Mouse (Mus musculus) hindbrain, postnatal 0 days (tissue): ENCODE measurements around the gene Gm20388. TPM values are rescaled to one million over a fixed set of nuclear protein-coding genes. Genes with fewer than 3 reads are reported as not detected.

Experiments
- ATAC-seq: fragments of 200-750 bp; cut with Nextera tagmentation; 2 replicates; pipeline ENCODE4 v1.8.0; 2017; ENCODE audit warnings: mild to moderate bottlenecking, moderate TSS enrichment, moderate library complexity
- DNase-seq: peaks from one replicate; pipeline ENCODE4 v3.0.0-alpha.2; 2015; ENCODE audit warnings: low spot score
- H3K27ac ChIP-seq: fragments of 300-500 bp; sonication (generic); 2 replicates; pipeline ENCODE4 v1.5.1; 2014; ENCODE audit warnings: mild to moderate bottlenecking
- H3K27me3 ChIP-seq: fragments of 300-500 bp; sonication (generic); 2 replicates; pipeline ENCODE4 v1.6.1; 2014; ENCODE audit warnings: low read length, mixed read lengths; ENCODE audit not compliant: insufficient read depth
- H3K36me3 ChIP-seq: fragments of 300-500 bp; sonication (generic); 2 replicates; pipeline ENCODE4 v1.6.1; 2014; ENCODE audit warnings: low read length, mixed read lengths; ENCODE audit not compliant: insufficient read depth
- H3K4me1 ChIP-seq: fragments of 300-500 bp; sonication (generic); 2 replicates; pipeline ENCODE4 v1.6.1; 2014; ENCODE audit warnings: antibody characterized with exemption, low read length, mixed read lengths; ENCODE audit not compliant: insufficient read depth
- H3K4me2 ChIP-seq: fragments of 300-500 bp; sonication (generic); 2 replicates; pipeline ENCODE4 v1.6.1; 2014; ENCODE audit warnings: low read depth, mild to moderate bottlenecking, low read length, moderate library complexity, mixed read lengths
- H3K4me3 ChIP-seq: fragments of 300-500 bp; sonication (generic); 2 replicates; pipeline ENCODE4 v1.5.1; 2014; ENCODE audit warnings: low read length
- H3K9ac ChIP-seq: fragments of 300-500 bp; sonication (generic); replicated peaks from 2 replicates; pipeline ENCODE4 v1.6.1; 2014; ENCODE audit warnings: mild to moderate bottlenecking, low read length, moderate library complexity, mixed read lengths
- H3K9me3 ChIP-seq: fragments of 300-500 bp; sonication (generic); 2 replicates; pipeline ENCODE4 v1.6.1; 2016; ENCODE audit warnings: low read length, mixed read lengths
- CTCF ChIP-seq: IDR thresholded peaks from 2 replicates; pipeline ENCODE4 v1.5.1; 2016; ENCODE audit warnings: antibody characterized with exemption, control low read depth, low read depth
- WGBS: fragments of 180-500 bp; shearing (Covaris S2); extraction: QIAGEN DNeasy Blood & Tissue Kit; methylation state at CpG from one replicate; pipeline ENCODE4 v1.1.7; 2014; 5-methylcytosine and 5-hydroxymethylcytosine counted together
- polyA plus RNA-seq: library from polyadenylated mRNA; unstranded; fragments of >200 nt; fragmentation: Nextera tagmentation; extraction: Ambion mirVana; gene quantifications from 2 replicates; pipeline ENCODE4 v1.2.1, GENCODE M21; 2015
- total RNA-seq: library from RNA; depleted of rRNA; stranded (reverse); fragments of >200 nt; gene quantifications from 2 replicates; pipeline ENCODE4 v1.2.3, GENCODE M21; 2014

Gene Gm20388
- total and polyA plus RNA-seq, 2 experiments from 2014 or later = 71.3 TPM; not detected in 1

GRCm38 (mm10) chr8:121678696-121679095, 1768.1 kb downstream of the Gm20388 start:
- Histone ChIP-seq H3K9ac (no peak overlapping the region), H3K36me3 (no peaks in the 10 kb centered on the region), H3K9me3 (no peaks in the 10 kb centered on the region), H3K27ac (no peak overlapping the region), H3K27me3 (no peaks in the 10 kb centered on the region), H3K4me3 (no peak overlapping the region), H3K4me2 (no peak overlapping the region), H3K4me1 (no peaks in the 10 kb centered on the region)
- DNase-seq = no peak
- WGBS = 67% methylated on average over 5 of the region's 5 CpGs
- no peak for TF ChIP-seq CTCF
- ATAC-seq = no peak

GRCm38 (mm10) chr8:121680896-121681295, 1770.3 kb downstream of the Gm20388 start:
- no peak for TF ChIP-seq CTCF
- no peak overlapping the region for H3K27ac ChIP-seq
- no peaks in the 10 kb centered on the region for H3K9me3 ChIP-seq
- 72% methylated on average over 4 of the region's 4 CpGs for whole genome bisulfite sequencing
- H3K4me1 ChIP-seq = no peaks in the 10 kb centered on the region
- no peaks in the 10 kb centered on the region for H3K36me3 ChIP-seq
- ATAC-seq = no peak
- H3K27me3 ChIP-seq = no peaks in the 10 kb centered on the region
- no peak overlapping the region for H3K4me2 ChIP-seq
- H3K9ac ChIP-seq = no peak overlapping the region
- H3K4me3 ChIP-seq = no peak overlapping the region
- no peak for DNase-seq

- no peaks in the 10 kb centered on the region for H3K27me3 ChIP-seq
- no peaks in the 10 kb centered on the region for H3K4me1 ChIP-seq
- DNase-seq (peak; percentile 5), ATAC-seq (0 out of 2 replicates have a peak, but pooled peaks have one; percentile 24)
- H3K27ac ChIP-seq = no peak overlapping the region
- H3K36me3 ChIP-seq = no peaks in the 10 kb centered on the region
- no peak overlapping the region for H3K4me3 ChIP-seq
- no peak overlapping the region for H3K4me2 ChIP-seq
- H3K9ac ChIP-seq = no peak overlapping the region
- TF ChIP-seq CTCF = no peak
- no peaks in the 10 kb centered on the region for H3K9me3 ChIP-seq
- WGBS = 43% methylated on average over 10 of the region's 10 CpGs
Measured at GRCm38 (mm10) chr8:121681457-121681856, 1770.8 kb downstream of the Gm20388 start.

- Histone ChIP-seq H3K4me2 (no peak overlapping the region), H3K9me3 (no peaks in the 10 kb centered on the region), H3K27me3 (no peaks in the 10 kb centered on the region), H3K4me3 (no peak overlapping the region), H3K27ac (no peak overlapping the region), H3K4me1 (peaks cover 8% of the 10 kb centered on the region), H3K9ac (no peak overlapping the region), H3K36me3 (no peaks in the 10 kb centered on the region)
- TF ChIP-seq CTCF = no peak
- DNase-seq (no peak), ATAC-seq (no peak)
- WGBS = 75% methylated on average over 10 of the region's 10 CpGs
Measured at GRCm38 (mm10) chr8:121683083-121683832, 1772.6 kb downstream of the Gm20388 start.

- H3K9ac ChIP-seq = no peak overlapping the region
- DNase-seq (peak; percentile 23), ATAC-seq (no peak)
- TF ChIP-seq CTCF = peak; percentile 73
- H3K4me3 ChIP-seq = no peak overlapping the region
- WGBS = 20% methylated on average over 4 of the region's 4 CpGs
- no peak overlapping the region for H3K27ac ChIP-seq
- no peaks in the 10 kb centered on the region for H3K9me3 ChIP-seq
- H3K36me3 ChIP-seq = no peaks in the 10 kb centered on the region
- no peak overlapping the region for H3K4me2 ChIP-seq
- peaks cover 8% of the 10 kb centered on the region for H3K4me1 ChIP-seq
- H3K27me3 ChIP-seq = no peaks in the 10 kb centered on the region
Measured at GRCm38 (mm10) chr8:121685419-121685818, 1774.8 kb downstream of the Gm20388 start.

GRCm38 (mm10) chr8:121687455-121688161, 1777.0 kb downstream of the Gm20388 start:
- Histone ChIP-seq H3K9me3 (no peaks in the 10 kb centered on the region), H3K4me1 (peaks cover 8% of the 10 kb centered on the region), H3K4me3 (no peak overlapping the region), H3K36me3 (no peaks in the 10 kb centered on the region), H3K9ac (no peak overlapping the region), H3K4me2 (no peak overlapping the region), H3K27ac (peak overlapping the region; percentile 84), H3K27me3 (no peaks in the 10 kb centered on the region)
- peak; percentile 71 for ATAC-seq
- 45% methylated on average over 14 of the region's 14 CpGs for WGBS
- TF ChIP-seq CTCF = no peak
- DNase-seq = peak; percentile 90

GRCm38 (mm10) chr8:121688496-121688895, 1777.9 kb downstream of the Gm20388 start:
- Histone ChIP-seq H3K27ac (peak overlapping the region; percentile 84), H3K27me3 (no peaks in the 10 kb centered on the region), H3K4me2 (no peak overlapping the region), H3K36me3 (no peaks in the 10 kb centered on the region), H3K9ac (no peak overlapping the region), H3K4me1 (peaks cover 8% of the 10 kb centered on the region), H3K9me3 (no peaks in the 10 kb centered on the region), H3K4me3 (no peak overlapping the region)
- no peak for DNase-seq
- no peak for TF ChIP-seq CTCF
- no peak for ATAC-seq
- WGBS = 42% methylated on average over 5 of the region's 5 CpGs
